In genomic region chr8:84662581-84663065, GRCm38 (mm10) we compare ENCODE assay signal across 8 mouse cellular contexts. TPM values are rescaled to one million over a fixed set of nuclear protein-coding genes. Genes with fewer than 3 reads are reported as not detected.
DNase-seq lines count a peak whose midpoint lies in the region; ATAC-seq lines count a peak whose summit lies in the region.

Ier2 (minus strand) TSS chr8:84662852.

- peak; percentile 82 for ATAC-seq in hindbrain, embryonic 16.5 days

- WGBS in hindbrain, embryonic 16.5 days = 0% methylated on average over 27 of the region's 27 CpGs

- peak within 1 kb of the TSS; percentile 60 for H3K27ac ChIP-seq in hindbrain, embryonic 16.5 days (ENCODE audit: low read depth, low read length)

- H3K27me3 ChIP-seq in hindbrain, embryonic 16.5 days (replicated peaks; ENCODE audit: control insufficient read depth, insufficient read depth, low read length) = 0 out of 2 replicates have a peak, but pooled peaks cover 2% of the 10 kb centered on the region

- H3K4me3 ChIP-seq in hindbrain, embryonic 16.5 days (ENCODE audit: low read length) = peak within 1 kb of the TSS; percentile 67

- DNase-seq in ZHBTc4 (ENCODE audit: low read depth, low spot score) = peak; percentile 96
- peak; percentile 71 to 86 for DNase-seq in cerebellum, postnatal 4 days (ENCODE audit: low spot score in 2 of 2)
- DNase-seq in gastrocnemius, adult 18-20 months (ENCODE audit: low spot score) = peak; percentile 98
- peak; percentile 91 to 92 for DNase-seq in left cerebral cortex, adult 18-20 months (ENCODE audit: low spot score in 2 of 2)
- DNase-seq in lung, postnatal 4 days = peak; percentile 97
- DNase-seq in retina, postnatal 1 day = peak; percentile 98
- peak; percentile 89 for DNase-seq in thymus, postnatal 4 days

- H3K4me2 ChIP-seq in hindbrain, embryonic 16.5 days (ENCODE audit: low read length) = peak within 1 kb of the TSS; percentile 79

- no peaks in the 10 kb centered on the region for H3K36me3 ChIP-seq in hindbrain, embryonic 16.5 days (ENCODE audit: control insufficient read depth, insufficient read depth, low read length)

- peaks cover 43% of the 10 kb centered on the region for H3K4me1 ChIP-seq in hindbrain, embryonic 16.5 days (ENCODE audit: control insufficient read depth, insufficient read depth, low read depth, low read length)

- H3K9ac ChIP-seq in hindbrain, embryonic 16.5 days (ENCODE audit: low read depth, low read length) = peak within 1 kb of the TSS; percentile 73

- no peaks in the 10 kb centered on the region for H3K9me3 ChIP-seq in hindbrain, embryonic 16.5 days (ENCODE audit: control insufficient read depth, low read length)

RNA-seq across cellular contexts. Expression of gene Ier2, which starts in this region (rescaled TPM):
- 1 to 10 TPM; 4.7 to 8.3 TPM for total RNA-seq in gastrocnemius, adult 18-20 months (2021)
- polyA plus RNA-seq in hindbrain, embryonic 16.5 days (2015; fragmentation: Nextera tagmentation; extraction: Ambion mirVana) = 18.2 and 19.6 TPM in 2 replicates
- total RNA-seq in left cerebral cortex, adult 18-20 months (2021) = 10 to 100 TPM; 15.5 to 19.9 TPM

Comparison
In these comparisons a context has a peak if more than half of its experiments do, and no peak if none do; other contexts are left out.
1. Peak in every context shown above with its lines: DNase-seq, ATAC-seq, H3K4me3 ChIP-seq and H3K27ac ChIP-seq.